Mouse (Mus musculus): ENCODE measurements around the gene AU021092. TPM values are rescaled to one million over a fixed set of nuclear protein-coding genes. Genes with fewer than 3 reads are reported as not detected.
"Not testable (repeated sequence)": the region's sequence is repeated elsewhere in the genome, so short reads cannot be mapped to it uniquely, and the experiment has no call there.

The AU021092 gene
- polyA plus RNA-seq, 1 experiment from 2014 or later: 6.3 TPM

DNA sequence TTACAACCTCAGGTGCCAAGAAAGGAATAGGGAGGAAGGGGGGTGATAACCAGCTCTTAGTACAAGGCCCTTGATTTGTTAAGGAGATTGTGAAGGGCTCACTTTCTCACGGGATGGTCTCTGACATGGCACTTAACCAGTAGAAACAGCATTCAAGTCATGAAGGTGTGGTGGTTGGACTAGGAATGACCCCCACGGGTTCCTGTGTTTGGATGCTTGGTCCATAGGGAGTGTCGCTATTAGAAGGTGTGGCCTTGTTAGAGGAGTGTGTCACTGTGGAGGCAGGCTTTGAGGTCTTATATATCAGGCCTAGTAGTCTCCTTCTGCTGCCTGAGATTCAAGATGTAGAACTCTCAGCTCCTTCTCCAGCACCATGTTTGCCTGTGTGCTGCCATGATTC is 6.0 kb upstream of the AU021092 start:
- H3K27me3 ChIP-seq (ENCODE audit: control insufficient read depth, insufficient read depth, low read length); H3K4me1 ChIP-seq (ENCODE audit: control insufficient read depth in 2 of 2, insufficient read depth in 2 of 2, low read length in 2 of 2); H3K4me3 ChIP-seq (ENCODE audit: control insufficient read depth in 1 of 2, insufficient read depth in 1 of 2, low read depth in 1 of 2, low read length in 2 of 2); H3K9me3 ChIP-seq (ENCODE audit: control insufficient read depth, low read length); H3K27ac ChIP-seq (replicated peaks in 1 of 2; ENCODE audit: control insufficient read depth in 1 of 2, insufficient read depth in 1 of 2, low read depth in 2 of 2, low read length in 2 of 2); H3K9ac ChIP-seq (ENCODE audit: low read length); ATAC-seq (ENCODE audit: insufficient number of reproducible peaks, insufficient read depth, low FRiP score, low read depth); H3K4me2 ChIP-seq (ENCODE audit: low read length); H3K36me3 ChIP-seq (ENCODE audit: control insufficient read depth, insufficient read depth, low read length): not testable (repeated sequence)
- WGBS: 88% methylated on average over 3 of the region's 3 CpGs

GRCm38 (mm10) chr16:5227501-5227900 is 5.4 kb upstream of the AU021092 start:
- not testable (repeated sequence) for H3K27me3 ChIP-seq (ENCODE audit: control insufficient read depth, insufficient read depth, low read length); H3K4me2 ChIP-seq (ENCODE audit: low read length); ATAC-seq (ENCODE audit: insufficient number of reproducible peaks, insufficient read depth, low FRiP score, low read depth); H3K4me3 ChIP-seq (ENCODE audit: control insufficient read depth in 1 of 2, insufficient read depth in 1 of 2, low read depth in 1 of 2, low read length in 2 of 2); H3K9me3 ChIP-seq (ENCODE audit: control insufficient read depth, low read length); H3K4me1 ChIP-seq (ENCODE audit: control insufficient read depth in 2 of 2, insufficient read depth in 2 of 2, low read length in 2 of 2); H3K27ac ChIP-seq (replicated peaks in 1 of 2; ENCODE audit: control insufficient read depth in 1 of 2, insufficient read depth in 1 of 2, low read depth in 2 of 2, low read length in 2 of 2); H3K9ac ChIP-seq (ENCODE audit: low read length); H3K36me3 ChIP-seq (ENCODE audit: control insufficient read depth, insufficient read depth, low read length)
- 65% methylated on average over 19 of the region's 19 CpGs for WGBS

- H3K27ac ChIP-seq (replicated peaks in 1 of 2; ENCODE audit: control insufficient read depth in 1 of 2, insufficient read depth in 1 of 2, low read depth in 2 of 2, low read length in 2 of 2); ATAC-seq (ENCODE audit: insufficient number of reproducible peaks, insufficient read depth, low FRiP score, low read depth); H3K4me1 ChIP-seq (ENCODE audit: control insufficient read depth in 2 of 2, insufficient read depth in 2 of 2, low read length in 2 of 2); H3K36me3 ChIP-seq (ENCODE audit: control insufficient read depth, insufficient read depth, low read length); H3K9ac ChIP-seq (ENCODE audit: low read length); H3K27me3 ChIP-seq (ENCODE audit: control insufficient read depth, insufficient read depth, low read length); H3K4me2 ChIP-seq (ENCODE audit: low read length); H3K4me3 ChIP-seq (ENCODE audit: control insufficient read depth in 1 of 2, insufficient read depth in 1 of 2, low read depth in 1 of 2, low read length in 2 of 2); H3K9me3 ChIP-seq (ENCODE audit: control insufficient read depth, low read length): not testable (repeated sequence)
- 0% methylated on average over 1 of the region's 1 CpGs for WGBS
These were observed 4.4 kb upstream of the AU021092 start for GRCm38 (mm10) chr16:5226534-5226933.

- H3K9ac ChIP-seq (ENCODE audit: low read length): no peak overlapping the region
- no peaks in the 10 kb centered on the region for H3K27me3 ChIP-seq (ENCODE audit: control insufficient read depth, insufficient read depth, low read length)
- H3K4me2 ChIP-seq (ENCODE audit: low read length): no peak overlapping the region
- H3K36me3 ChIP-seq (ENCODE audit: control insufficient read depth, insufficient read depth, low read length): no peaks in the 10 kb centered on the region
- peak; percentile 6; the same call in 1 of the 2 replicates for ATAC-seq (ENCODE audit: insufficient number of reproducible peaks, insufficient read depth, low FRiP score, low read depth)
- peaks cover 0 to 4% of the 10 kb centered on the region in 2 experiments; a peak in 2 of 4 replicates for H3K4me1 ChIP-seq (ENCODE audit: control insufficient read depth in 2 of 2, insufficient read depth in 2 of 2, low read length in 2 of 2)
- no peak overlapping the region for H3K27ac ChIP-seq (replicated peaks in 1 of 2; ENCODE audit: control insufficient read depth in 1 of 2, insufficient read depth in 1 of 2, low read depth in 2 of 2, low read length in 2 of 2)
- 45% methylated on average over 4 of the region's 4 CpGs for WGBS
- H3K4me3 ChIP-seq (ENCODE audit: control insufficient read depth in 1 of 2, insufficient read depth in 1 of 2, low read depth in 1 of 2, low read length in 2 of 2): no peak overlapping the region
- no peaks in the 10 kb centered on the region for H3K9me3 ChIP-seq (ENCODE audit: control insufficient read depth, low read length)
These were observed 696 bp downstream of the AU021092 start for GRCm38 (mm10) chr16:5221403-5221802.

DNA sequence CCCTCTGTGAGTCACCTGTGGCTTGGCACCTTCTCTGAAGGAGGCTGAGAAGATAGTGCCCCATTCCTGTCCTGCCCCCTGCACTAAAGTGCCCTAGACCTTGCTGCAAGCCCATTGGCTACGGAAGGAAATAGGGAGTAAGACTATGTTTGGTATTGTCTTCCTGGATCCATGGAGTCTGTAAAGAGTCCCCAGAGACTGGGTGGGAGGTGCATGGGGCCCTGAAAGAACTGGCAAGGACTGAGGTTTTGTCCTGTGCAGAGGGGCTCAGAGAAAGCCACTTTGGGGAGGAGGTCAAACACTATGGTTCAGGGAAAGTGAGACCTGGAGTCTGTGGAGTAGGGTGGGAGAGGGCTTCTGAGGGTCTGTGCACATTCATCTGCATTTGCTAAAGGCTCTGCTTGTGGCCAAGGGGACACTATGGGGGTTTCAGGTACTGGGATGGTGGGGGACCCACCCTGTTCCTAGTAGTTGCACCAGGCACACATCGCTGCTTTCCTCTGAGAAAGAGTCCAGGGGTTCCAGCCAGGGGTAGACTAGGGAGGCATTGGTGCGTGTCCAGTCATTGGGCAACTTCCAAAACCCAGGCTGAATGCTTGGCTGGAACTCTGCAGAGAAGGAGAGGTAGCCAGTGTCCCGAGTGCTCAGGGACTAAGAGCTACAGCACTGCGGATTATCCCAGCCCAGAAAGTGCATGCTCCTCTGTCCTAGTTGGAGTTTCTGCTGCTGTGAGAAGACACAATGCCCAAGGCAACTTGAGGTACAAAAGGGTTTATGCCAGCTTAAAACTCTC is 4.6 kb downstream of the AU021092 start:
- Histone ChIP-seq H3K36me3 (ENCODE audit: control insufficient read depth, insufficient read depth, low read length) (no peaks in the 10 kb centered on the region), H3K4me2 (ENCODE audit: low read length) (no peak overlapping the region), H3K4me3 (ENCODE audit: control insufficient read depth in 1 of 2, insufficient read depth in 1 of 2, low read depth in 1 of 2, low read length in 2 of 2) (no peak overlapping the region), H3K4me1 (ENCODE audit: control insufficient read depth in 2 of 2, insufficient read depth in 2 of 2, low read length in 2 of 2) (peaks cover 0 to 4% of the 10 kb centered on the region in 2 experiments; a peak in 2 of 4 replicates), H3K27me3 (ENCODE audit: control insufficient read depth, insufficient read depth, low read length) (no peaks in the 10 kb centered on the region), H3K27ac (replicated peaks in 1 of 2; ENCODE audit: control insufficient read depth in 1 of 2, insufficient read depth in 1 of 2, low read depth in 2 of 2, low read length in 2 of 2) (no peak overlapping the region), H3K9ac (ENCODE audit: low read length) (no peak overlapping the region), H3K9me3 (ENCODE audit: control insufficient read depth, low read length) (no peaks in the 10 kb centered on the region)
- no peak for ATAC-seq (ENCODE audit: insufficient number of reproducible peaks, insufficient read depth, low FRiP score, low read depth)
- WGBS: 73% methylated on average over 5 of the region's 5 CpGs

DNA sequence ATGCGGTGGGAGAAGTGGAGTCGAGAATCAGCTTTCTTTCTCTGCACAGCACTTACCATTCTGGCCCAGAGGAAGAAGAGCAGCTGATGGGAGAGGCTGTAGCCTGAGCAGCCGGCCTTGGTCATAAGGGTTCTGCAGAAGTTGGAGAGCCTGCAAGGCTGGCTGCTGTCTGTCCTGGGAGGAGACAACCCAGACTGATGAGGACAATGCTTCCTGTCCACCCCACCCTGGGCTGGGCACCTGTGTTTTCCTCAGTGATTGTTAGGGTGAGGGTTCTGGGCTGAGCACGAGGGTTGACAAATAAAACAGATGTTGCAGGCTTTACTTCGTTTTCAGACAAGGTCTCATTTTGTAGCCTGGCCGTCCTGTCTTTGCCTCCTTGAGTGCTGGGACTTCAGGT is 5.4 kb downstream of the AU021092 start:
- Histone ChIP-seq H3K4me3 (ENCODE audit: control insufficient read depth in 1 of 2, insufficient read depth in 1 of 2, low read depth in 1 of 2, low read length in 2 of 2) (no peak overlapping the region), H3K27me3 (ENCODE audit: control insufficient read depth, insufficient read depth, low read length) (no peaks in the 10 kb centered on the region), H3K9me3 (ENCODE audit: control insufficient read depth, low read length) (no peaks in the 10 kb centered on the region), H3K9ac (ENCODE audit: low read length) (no peak overlapping the region), H3K4me2 (ENCODE audit: low read length) (no peak overlapping the region), H3K27ac (replicated peaks in 1 of 2; ENCODE audit: control insufficient read depth in 1 of 2, insufficient read depth in 1 of 2, low read depth in 2 of 2, low read length in 2 of 2) (no peak overlapping the region), H3K36me3 (ENCODE audit: control insufficient read depth, insufficient read depth, low read length) (no peaks in the 10 kb centered on the region), H3K4me1 (ENCODE audit: control insufficient read depth in 2 of 2, insufficient read depth in 2 of 2, low read length in 2 of 2) (peaks cover 0 to 4% of the 10 kb centered on the region in 2 experiments; a peak in 2 of 4 replicates)
- WGBS: 47% methylated on average over 6 of the region's 6 CpGs
- ATAC-seq (ENCODE audit: insufficient number of reproducible peaks, insufficient read depth, low FRiP score, low read depth): no peak

GRCm38 (mm10) chr16:5214126-5214525 is 8.0 kb downstream of the AU021092 start:
- no peak overlapping the region for H3K4me2 ChIP-seq (ENCODE audit: low read length)
- peaks cover 0 to 4% of the 10 kb centered on the region in 2 experiments; a peak in 1 of 4 replicates for H3K4me1 ChIP-seq (ENCODE audit: control insufficient read depth in 2 of 2, insufficient read depth in 2 of 2, low read length in 2 of 2)
- no peaks in the 10 kb centered on the region for H3K36me3 ChIP-seq (ENCODE audit: control insufficient read depth, insufficient read depth, low read length)
- H3K4me3 ChIP-seq (ENCODE audit: control insufficient read depth in 1 of 2, insufficient read depth in 1 of 2, low read depth in 1 of 2, low read length in 2 of 2): no peak overlapping the region
- H3K27ac ChIP-seq (replicated peaks in 1 of 2; ENCODE audit: control insufficient read depth in 1 of 2, insufficient read depth in 1 of 2, low read depth in 2 of 2, low read length in 2 of 2): no peak overlapping the region
- no peaks in the 10 kb centered on the region for H3K9me3 ChIP-seq (ENCODE audit: control insufficient read depth, low read length)
- H3K9ac ChIP-seq (ENCODE audit: low read length): no peak overlapping the region
- ATAC-seq (ENCODE audit: insufficient number of reproducible peaks, insufficient read depth, low FRiP score, low read depth): no peak
- WGBS: 81% methylated on average over 2 of the region's 2 CpGs
- no peaks in the 10 kb centered on the region for H3K27me3 ChIP-seq (ENCODE audit: control insufficient read depth, insufficient read depth, low read length)

DNA sequence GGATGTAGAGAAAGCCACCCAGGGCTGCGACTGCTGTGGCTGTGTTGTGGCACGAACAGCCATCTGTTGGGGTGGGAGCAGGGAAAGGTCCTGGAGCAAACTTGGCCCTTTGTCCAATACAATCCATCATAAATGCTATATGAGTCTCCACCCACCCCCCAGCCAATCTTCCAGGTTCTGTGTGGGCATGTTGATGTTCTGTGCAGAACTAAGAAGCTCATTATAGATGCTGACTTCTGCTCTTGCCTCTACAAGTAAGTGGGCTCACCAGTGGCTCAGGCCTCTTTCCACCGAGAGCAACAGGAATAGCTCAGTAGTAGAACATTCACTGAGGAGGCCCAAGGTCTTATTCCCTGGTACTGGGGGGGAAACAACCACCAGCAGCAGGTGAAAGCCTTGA is 9.9 kb downstream of the AU021092 start:
- no peaks in the 10 kb centered on the region for H3K27me3 ChIP-seq (ENCODE audit: control insufficient read depth, insufficient read depth, low read length)
- no peak for ATAC-seq (ENCODE audit: insufficient number of reproducible peaks, insufficient read depth, low FRiP score, low read depth)
- no peak overlapping the region for H3K4me3 ChIP-seq (ENCODE audit: control insufficient read depth in 1 of 2, insufficient read depth in 1 of 2, low read depth in 1 of 2, low read length in 2 of 2)

More for the DNA sequence above, 9.9 kb downstream of the AU021092 start:
- H3K9me3 ChIP-seq (ENCODE audit: control insufficient read depth, low read length): no peaks in the 10 kb centered on the region
- 73% methylated on average over 3 of the region's 3 CpGs for WGBS
- no peak overlapping the region for H3K27ac ChIP-seq (replicated peaks in 1 of 2; ENCODE audit: control insufficient read depth in 1 of 2, insufficient read depth in 1 of 2, low read depth in 2 of 2, low read length in 2 of 2)
- peaks cover 0 to 3% of the 10 kb centered on the region in 2 experiments; a peak in 1 of 4 replicates for H3K4me1 ChIP-seq (ENCODE audit: control insufficient read depth in 2 of 2, insufficient read depth in 2 of 2, low read length in 2 of 2)
- H3K4me2 ChIP-seq (ENCODE audit: low read length): no peak overlapping the region
- no peaks in the 10 kb centered on the region for H3K36me3 ChIP-seq (ENCODE audit: control insufficient read depth, insufficient read depth, low read length)
- no peak overlapping the region for H3K9ac ChIP-seq (ENCODE audit: low read length)
